Mouse (Mus musculus) CH12.LX (cell line): ENCODE results near the gene Tmem178b. TPM values are rescaled to one million over a fixed set of nuclear protein-coding genes. Genes with fewer than 3 reads are reported as not detected.

ENCODE experiments used
- DNase-seq: peaks from one replicate; pipeline ENCODE4 v3.0.0-alpha.2; 2013; ENCODE audit errors: extremely low read depth
- H3K27ac ChIP-seq: 2 replicates; pipeline ENCODE4 v1.5.1; 2012; ENCODE audit warnings: low read depth, mild to moderate bottlenecking, control low read depth, moderate library complexity; ENCODE audit not compliant: insufficient read depth
- H3K27me3 ChIP-seq: replicated peaks from 2 replicates; pipeline ENCODE3; 2012; ENCODE audit warnings: inconsistent platforms
- H3K36me3 ChIP-seq, 2 experiments: replicated peaks in 1 of 2; 2 replicates each; pipeline versions ENCODE3 to v1.6.1; 2012; ENCODE audit warnings: inconsistent platforms in 1 of 2, low read length in 1 of 2, mild to moderate bottlenecking in 1 of 2, mixed read lengths in 1 of 2, moderate library complexity in 1 of 2; ENCODE audit not compliant: control insufficient read depth in 1 of 2, insufficient read depth in 1 of 2
- H3K4me1 ChIP-seq, 2 experiments: 2 replicates each; pipeline ENCODE4 v1.6.1; 2012; ENCODE audit warnings: inconsistent platforms in 1 of 2, moderate library complexity in 1 of 2; ENCODE audit not compliant: insufficient read depth in 2 of 2, control insufficient read depth in 1 of 2
- H3K4me2 ChIP-seq: 2 replicates; pipeline ENCODE4 v1.6.1; 2012; ENCODE audit warnings: low read depth, mild to moderate bottlenecking, control low read depth; ENCODE audit not compliant: poor library complexity, insufficient read depth, severe bottlenecking
- H3K4me3 ChIP-seq, 3 experiments: fragments of 150-350 bp in 1 of 3; sonication (generic) in 1 of 3; replicated peaks in 1 of 3; 2 replicates each; pipeline versions ENCODE3 to v1.5.1; 2011 to 2012; ENCODE audit warnings: low read depth in 2 of 3, low read length in 2 of 3, mild to moderate bottlenecking in 2 of 3, moderate library complexity in 2 of 3, control low read depth in 1 of 3, improper control_type of control experiment in 1 of 3, inconsistent platforms in 1 of 3, mixed read lengths in 1 of 3; ENCODE audit not compliant: poor library complexity in 1 of 3
- H3K79me2 ChIP-seq: replicated peaks from 2 replicates; pipeline ENCODE4 v1.6.1; 2012; ENCODE audit warnings: mild to moderate bottlenecking, moderate library complexity; ENCODE audit not compliant: control insufficient read depth, poor library complexity, insufficient read depth, severe bottlenecking; ENCODE audit errors: extremely low read depth
- H3K9ac ChIP-seq: 2 replicates; pipeline ENCODE4 v1.6.1; 2012; ENCODE audit warnings: low read depth, mild to moderate bottlenecking, control low read depth, moderate library complexity; ENCODE audit not compliant: insufficient read depth
- H3K9me3 ChIP-seq: replicated peaks from 2 replicates; pipeline ENCODE3; 2012; ENCODE audit warnings: low read length, inconsistent platforms, mixed read lengths
- BHLHE40 ChIP-seq: IDR thresholded peaks from 2 replicates; pipeline ENCODE4 v1.6.1; 2011; ENCODE audit warnings: mild to moderate bottlenecking, low read depth, low read length, improper control_type of control experiment
- ELF1 ChIP-seq: IDR thresholded peaks from 2 replicates; pipeline ENCODE4 v1.6.1; 2014; ENCODE audit warnings: low read depth, mild to moderate bottlenecking, inconsistent platforms, low read length, improper control_type of control experiment
- EP300 ChIP-seq: IDR thresholded peaks from 2 replicates; pipeline ENCODE4 v1.6.1; 2011; ENCODE audit warnings: low read length, improper control_type of control experiment
- ETS1 ChIP-seq: conservative IDR thresholded peaks from 2 replicates; pipeline ENCODE4 v1.6.1; 2012; ENCODE audit warnings: low read depth, mild to moderate bottlenecking, inconsistent platforms, low read length, improper control_type of control experiment, moderate library complexity
- HCFC1 ChIP-seq: IDR thresholded peaks from 2 replicates; pipeline ENCODE4 v1.6.1; 2012; ENCODE audit warnings: low read depth, mild to moderate bottlenecking, inconsistent platforms, low read length, improper control_type of control experiment
- IRF4 ChIP-seq: IDR thresholded peaks from 2 replicates; pipeline ENCODE4 v1.6.1; 2014; ENCODE audit warnings: low read depth, mild to moderate bottlenecking, inconsistent platforms, low read length, improper control_type of control experiment
- JUN ChIP-seq: IDR thresholded peaks from 2 replicates; pipeline ENCODE4 v1.6.1; 2011; ENCODE audit warnings: low read depth, mild to moderate bottlenecking, low read length, improper control_type of control experiment, moderate library complexity; ENCODE audit not compliant: insufficient read depth
- KAT2A ChIP-seq: IDR thresholded peaks from 2 replicates; pipeline ENCODE4 v1.6.1; 2012; ENCODE audit warnings: low read length, improper control_type of control experiment, inconsistent platforms; ENCODE audit not compliant: insufficient replicate concordance
- MAFK ChIP-seq: IDR thresholded peaks from 2 replicates; pipeline ENCODE4 v1.6.1; 2011; ENCODE audit warnings: low read length, improper control_type of control experiment; ENCODE audit not compliant: insufficient replicate concordance
- MYC ChIP-seq: IDR thresholded peaks from 2 replicates; pipeline ENCODE4 v1.6.1; 2011; ENCODE audit warnings: low read depth, mild to moderate bottlenecking, improper control_type of control experiment, low read length
- NELFE ChIP-seq: IDR thresholded peaks from 2 replicates; pipeline ENCODE4 v1.6.1; 2011; ENCODE audit warnings: low read depth, low read length, improper control_type of control experiment
- PAX5 ChIP-seq: IDR thresholded peaks from 2 replicates; pipeline ENCODE4 v1.6.1; 2012; ENCODE audit warnings: low read length, inconsistent platforms, mixed read lengths
- POLR2A ChIP-seq: IDR thresholded peaks from 2 replicates; pipeline ENCODE4 v1.6.1; 2011; ENCODE audit warnings: low read depth, mild to moderate bottlenecking, improper control_type of control experiment, low read length
- RAD21 ChIP-seq: IDR thresholded peaks from 2 replicates; pipeline ENCODE4 v1.6.1; 2011; ENCODE audit warnings: low read depth, mild to moderate bottlenecking, low read length, improper control_type of control experiment, moderate library complexity
- RCOR1 ChIP-seq: conservative IDR thresholded peaks from 2 replicates; pipeline ENCODE4 v1.6.1; 2012; ENCODE audit warnings: low read depth, mild to moderate bottlenecking, inconsistent platforms, low read length, improper control_type of control experiment
- TCF12 ChIP-seq: IDR thresholded peaks from 2 replicates; pipeline ENCODE4 v1.6.1; 2014; ENCODE audit warnings: low read depth, mild to moderate bottlenecking, inconsistent platforms, low read length, improper control_type of control experiment
- UBTF ChIP-seq: IDR thresholded peaks from 2 replicates; pipeline ENCODE4 v1.6.1; 2012; ENCODE audit warnings: low read depth, mild to moderate bottlenecking, inconsistent platforms, low read length, improper control_type of control experiment, moderate library complexity
- ZKSCAN1 ChIP-seq: IDR thresholded peaks from 2 replicates; pipeline ENCODE4 v1.6.1; 2012; ENCODE audit warnings: low read depth, inconsistent platforms, low read length, improper control_type of control experiment, borderline replicate concordance
- ZNF384 ChIP-seq: IDR thresholded peaks from 2 replicates; pipeline ENCODE4 v1.6.1; 2012; ENCODE audit warnings: low read depth, low read length, improper control_type of control experiment, inconsistent platforms
- dilution Hi-C: fragments of 300-500 bp; cut with MboI; formaldehyde crosslinking; loops from 2 replicates; pipeline ENCODE4 v1.14.3; 2020; ENCODE audit warnings: low sequenced_read_pairs; ENCODE audit not compliant: extremely low pct_unique_long_range_greater_than_20kb, extremely low pct_ligation_motif_present
- in situ Hi-C: fragments of 300-500 bp; cut with MboI; formaldehyde crosslinking; loops from 3 replicates; pipeline ENCODE4 v1.14.3; 2019; ENCODE audit warnings: low sequenced_read_pairs, low pct_ligation_motif_present, low pct_unique_long_range_greater_than_20kb, mixed read lengths
- polyA plus RNA-seq: library from polyadenylated mRNA; unstranded; fragments of >175 nt; gene quantifications from 2 replicates; pipeline ENCODE4 v1.2.1, GENCODE M21; 2012; ENCODE audit warnings: low read depth; ENCODE audit not compliant: insufficient read length
- total RNA-seq, 2 experiments: library from RNA; depleted of rRNA; stranded (reverse); fragments of 300-350 nt in 1 of 2; fragments of >200 nt in 1 of 2; gene quantifications; 2 replicates each; pipeline ENCODE4 v1.2.3; 2012 to 2014

Tmem178b gene
- total and polyA plus RNA-seq, 3 experiments: not detected

DNA sequence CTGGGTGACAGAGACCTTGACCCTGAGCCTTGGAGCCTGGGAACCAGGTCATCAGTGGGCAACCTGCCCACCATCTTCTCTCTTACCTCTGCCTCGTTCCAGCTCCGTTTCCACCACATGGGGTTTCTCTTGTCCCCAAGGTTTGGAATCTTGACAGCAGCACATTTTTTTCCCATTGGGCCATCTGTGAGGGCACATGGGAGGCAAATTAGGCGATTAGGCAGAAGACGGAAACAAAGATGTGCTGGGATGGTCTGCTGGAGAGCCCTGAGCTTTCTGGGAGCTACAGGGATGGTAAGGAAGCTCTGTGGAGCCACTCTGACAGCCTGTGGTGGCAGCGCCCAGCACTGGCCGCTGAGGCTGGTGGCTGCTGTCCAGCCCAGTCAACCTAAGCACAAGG, 300.5 kb downstream of the Tmem178b start:
- Histone ChIP-seq H3K79me2 (no peaks in the 10 kb centered on the region), H3K4me3 (no peak overlapping the region), H3K4me1 (no peaks in the 10 kb centered on the region), H3K27me3 (peaks cover 7% of the 10 kb centered on the region), H3K27ac (no peak overlapping the region; the same call in 1 of the 2 replicates), H3K36me3 (no peaks in the 10 kb centered on the region), H3K9me3 (no peaks in the 10 kb centered on the region), H3K4me2 (no peak overlapping the region), H3K9ac (no peak overlapping the region)
- in situ Hi-C loops (no loop called here), dilution Hi-C loops (no loop called here)
- no peak for DNase-seq
- TF ChIP-seq UBTF: no peak
- no peak for TF ChIP-seq JUN
- no peak for TF ChIP-seq TCF12
- TF ChIP-seq ELF1: no peak
- TF ChIP-seq MAFK: no peak
- TF ChIP-seq KAT2A: no peak
- no peak for TF ChIP-seq BHLHE40

DNA sequence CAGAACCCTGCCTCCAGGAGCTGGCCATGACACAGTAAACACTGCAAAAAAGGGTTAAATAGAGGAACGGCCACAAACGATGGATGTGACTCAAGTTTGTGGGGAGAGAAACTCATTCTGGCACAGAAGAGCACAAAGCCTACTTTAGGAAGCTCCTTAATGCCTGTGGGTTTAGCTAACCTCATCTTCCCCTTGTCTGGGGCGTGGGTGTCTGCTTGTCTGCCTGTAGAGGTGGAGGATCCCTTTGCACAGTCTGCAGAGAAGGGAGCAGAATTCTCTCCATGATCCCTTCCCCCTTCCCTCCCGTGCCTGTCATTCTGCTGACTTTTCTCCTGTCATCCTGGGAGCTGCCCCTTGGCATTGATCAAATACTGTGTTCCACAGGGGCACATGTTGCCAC, 304.8 kb downstream of the Tmem178b start:
- no peaks in the 10 kb centered on the region for H3K79me2 ChIP-seq
- H3K4me1 ChIP-seq: no peaks in the 10 kb centered on the region
- TF ChIP-seq PAX5 (no peak), ELF1 (no peak), ETS1 (no peak), ZNF384 (no peak), EP300 (no peak), RCOR1 (no peak), RAD21 (no peak), HCFC1 (no peak), POLR2A (no peak), MYC (no peak), TCF12 (no peak), JUN (no peak), IRF4 (no peak), ZKSCAN1 (no peak), NELFE (no peak), UBTF (no peak)
- no peak for DNase-seq
- H3K27me3 ChIP-seq: peaks cover 7% of the 10 kb centered on the region
- in situ Hi-C loops (no loop called here), dilution Hi-C loops (no loop called here)
- H3K4me2 ChIP-seq: no peak overlapping the region
- no peaks in the 10 kb centered on the region for H3K9me3 ChIP-seq
- H3K4me3 ChIP-seq: no peak overlapping the region
- no peak overlapping the region for H3K9ac ChIP-seq
- H3K27ac ChIP-seq: no peak overlapping the region
- no peaks in the 10 kb centered on the region for H3K36me3 ChIP-seq
